Mouse (Mus musculus) cerebellum, adult 9-11 months (tissue): Measurements from ENCODE around the gene Pah.

Experiments used
- DNase-seq: peaks from one replicate; pipeline ENCODE4 v3.0.0; 2022

The Pah gene

DNA sequence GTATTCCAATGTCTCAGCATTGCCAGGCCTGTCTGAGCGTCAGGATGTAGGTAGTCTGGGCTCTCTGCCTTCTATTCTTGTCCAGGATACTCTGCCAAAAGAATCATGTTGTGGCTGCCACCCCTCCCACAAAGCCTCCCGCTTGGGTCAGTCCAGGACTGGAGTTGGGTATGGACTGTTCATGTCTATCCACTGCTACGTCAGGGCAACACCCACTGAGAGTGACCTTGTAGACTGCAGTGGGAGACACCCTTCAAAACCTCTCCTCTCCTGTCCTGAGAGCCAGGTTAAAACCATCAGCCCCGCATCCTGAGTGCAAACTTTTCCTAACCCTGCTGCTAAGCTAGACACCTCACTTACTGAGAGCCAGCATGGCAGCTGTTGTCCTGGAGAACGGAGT lies at the start of gene Pah:
Gene Pah, plus strand, starts transcription at position 150 of the 400 bp plus-strand sequence.
- no peak for DNase-seq

DNA sequence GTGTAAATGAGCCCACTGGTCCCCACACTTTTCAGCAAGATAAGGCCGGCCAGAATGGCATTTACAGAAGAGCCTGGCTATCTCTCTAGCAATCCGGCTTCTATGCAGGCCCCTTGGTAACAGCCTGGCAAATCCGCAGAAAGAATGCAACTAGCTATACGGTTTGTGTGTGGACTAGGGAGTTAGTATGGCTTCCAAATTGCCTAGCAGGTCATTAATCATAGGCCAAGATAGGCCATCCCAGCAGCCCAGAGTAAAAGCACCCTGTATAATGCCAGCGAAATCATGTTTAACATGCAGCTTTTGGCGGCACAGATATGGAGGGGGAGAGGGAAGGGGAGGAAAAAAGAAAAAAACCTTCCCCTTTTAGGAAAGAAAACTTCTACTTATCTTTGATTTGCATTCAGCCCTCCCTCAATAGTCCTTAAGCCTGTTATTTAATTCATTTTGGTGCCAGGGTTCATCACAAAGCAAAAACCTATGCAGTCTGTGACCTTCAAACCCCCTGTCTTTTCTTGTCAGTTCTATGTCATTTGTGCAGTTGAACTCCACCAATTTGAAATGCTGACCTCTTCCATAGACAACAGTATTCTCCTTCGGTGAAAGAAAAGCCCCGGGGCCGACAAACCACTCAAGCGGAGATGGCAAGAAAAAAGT lies 48.0 kb upstream of the Pah start:
- no peak for DNase-seq

- no peak for DNase-seq
Measured at GRCm38 (mm10) chr10:87474971-87475370, 46.6 kb upstream of the Pah start.

DNA sequence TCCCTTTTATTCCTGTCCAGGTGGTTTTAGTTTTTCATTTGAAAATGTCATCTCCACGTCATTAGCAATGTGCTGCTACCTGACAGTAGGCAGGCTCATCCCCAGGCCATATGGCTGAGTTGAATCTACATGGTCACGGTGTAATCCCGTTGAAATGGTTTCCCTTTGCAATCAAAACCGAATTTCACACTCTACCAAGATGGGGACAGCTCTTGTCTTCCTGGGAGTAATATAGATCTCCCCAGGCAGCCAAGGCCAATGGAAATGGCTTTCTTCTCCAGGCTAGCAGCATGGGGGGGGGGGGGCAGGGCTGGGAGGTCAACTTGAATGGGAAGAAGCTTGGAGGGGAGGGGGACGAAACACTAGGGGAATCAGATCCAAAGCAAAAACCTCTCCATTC lies 43.7 kb upstream of the Pah start:
- no peak for DNase-seq

DNA sequence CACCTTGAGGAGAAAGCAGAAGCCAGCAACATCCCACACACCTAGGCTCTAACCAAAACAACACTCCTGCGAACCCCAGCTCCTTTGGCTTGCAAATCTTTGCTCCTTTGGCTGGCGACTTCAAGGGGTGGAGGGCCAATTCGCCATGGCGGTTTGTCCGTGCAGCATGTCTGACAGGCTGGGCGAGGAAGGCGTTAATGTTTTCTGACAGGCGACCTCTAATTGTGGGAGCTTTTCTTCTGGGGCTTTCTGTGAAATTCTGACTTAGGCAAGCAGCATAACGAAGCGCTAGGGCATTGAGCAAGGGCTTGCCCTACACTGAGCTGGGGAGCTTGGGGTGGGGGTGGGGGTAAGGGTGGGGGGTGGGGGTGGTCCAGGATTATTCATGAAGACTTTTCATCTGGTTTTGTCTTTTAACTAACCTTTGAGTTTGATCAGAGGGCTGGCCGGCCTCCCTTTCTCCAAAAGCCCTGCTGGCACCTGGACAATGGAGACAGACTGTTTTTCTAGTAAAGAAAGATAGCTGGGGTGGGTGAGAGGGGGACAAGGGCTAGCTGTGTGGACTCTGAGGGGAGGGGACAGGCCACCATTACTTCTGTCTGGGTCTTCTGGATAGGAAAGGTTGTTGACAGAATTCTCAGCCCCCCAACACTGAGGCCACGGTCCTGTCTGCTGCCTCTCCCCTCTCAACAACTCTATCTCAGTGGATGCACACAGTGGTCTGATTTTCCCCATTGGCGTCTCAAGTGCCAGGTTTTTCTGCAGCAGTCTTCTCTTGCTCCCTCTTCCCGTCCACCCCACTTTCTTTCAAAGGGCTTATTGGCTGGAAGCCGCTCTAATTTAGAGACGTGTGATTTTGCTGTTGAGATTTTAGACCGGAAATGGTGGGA lies 36.5 kb upstream of the Pah start:
- no peak for DNase-seq

DNA sequence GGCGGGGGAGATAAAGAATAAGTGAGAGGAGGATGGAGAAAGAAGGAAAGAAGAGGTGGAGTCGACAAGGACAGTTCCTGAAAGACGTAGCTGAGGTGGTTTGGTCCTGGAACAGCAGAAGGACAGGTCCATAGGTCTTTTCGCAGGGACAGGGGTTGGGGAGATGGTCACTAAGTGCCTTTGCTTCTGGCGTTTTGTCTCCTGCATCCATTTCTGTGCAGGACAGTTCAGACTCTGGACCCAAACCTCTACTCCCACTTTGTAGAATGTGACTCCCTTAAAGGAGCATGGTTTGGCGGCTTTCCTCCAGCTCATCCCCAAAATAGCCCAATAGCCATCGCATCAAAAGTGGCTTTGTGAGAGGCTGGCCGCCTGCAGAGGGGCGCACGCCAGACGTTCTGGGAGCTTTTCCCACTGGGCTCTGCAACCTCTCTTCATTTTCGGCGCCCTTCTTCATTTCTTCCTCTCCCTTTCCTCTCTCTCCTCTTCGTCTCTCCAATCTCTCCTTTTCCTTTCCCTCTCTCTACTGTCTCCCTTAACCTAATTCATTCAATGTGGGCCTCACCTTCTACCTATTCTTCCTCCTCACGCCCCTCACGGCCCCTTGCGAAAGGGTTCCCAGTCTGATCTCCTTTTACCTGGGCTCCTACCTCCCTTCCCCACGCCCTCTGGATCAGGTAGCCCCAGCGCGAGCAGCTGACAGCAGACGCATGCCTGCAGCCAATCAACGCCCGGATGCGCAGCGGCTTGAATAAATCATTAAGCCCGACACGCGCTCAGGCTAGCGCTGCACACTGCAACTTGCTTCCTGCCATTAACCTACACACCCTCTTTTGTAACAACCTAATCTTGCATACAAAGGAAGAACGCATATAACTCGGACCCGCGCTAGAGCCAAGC lies 35.6 kb upstream of the Pah start:
- DNase-seq = peak; percentile 17

GRCm38 (mm10) chr10:87488429-87489145 lies 33.0 kb upstream of the Pah start:
- no peak for DNase-seq

GRCm38 (mm10) chr10:87489246-87490009 lies 32.2 kb upstream of the Pah start:
- DNase-seq = peak; percentile 11

DNA sequence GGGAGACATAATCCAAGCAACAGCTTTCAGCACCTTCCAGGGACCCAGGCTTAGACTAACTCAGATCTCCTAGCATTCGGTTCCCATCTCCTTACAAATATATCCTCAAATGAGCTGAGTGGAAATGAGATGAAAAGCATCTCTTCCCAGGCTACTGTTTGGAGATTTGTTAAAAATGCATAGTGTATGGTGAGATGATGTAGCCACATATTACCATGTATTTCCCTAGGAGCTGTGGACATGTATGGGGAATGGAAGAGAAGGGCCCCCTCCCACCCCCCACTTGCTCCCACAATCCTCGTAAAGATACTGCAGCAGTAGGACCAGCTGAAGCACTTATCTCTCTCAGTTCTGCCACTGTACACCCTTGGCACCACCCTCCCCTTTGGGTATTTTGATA lies 31.3 kb upstream of the Pah start:
- DNase-seq = no peak

GRCm38 (mm10) chr10:87491485-87492040 lies 30.0 kb upstream of the Pah start:
- DNase-seq = no peak

GRCm38 (mm10) chr10:87492332-87492660 lies 29.3 kb upstream of the Pah start:
- no peak for DNase-seq

DNA sequence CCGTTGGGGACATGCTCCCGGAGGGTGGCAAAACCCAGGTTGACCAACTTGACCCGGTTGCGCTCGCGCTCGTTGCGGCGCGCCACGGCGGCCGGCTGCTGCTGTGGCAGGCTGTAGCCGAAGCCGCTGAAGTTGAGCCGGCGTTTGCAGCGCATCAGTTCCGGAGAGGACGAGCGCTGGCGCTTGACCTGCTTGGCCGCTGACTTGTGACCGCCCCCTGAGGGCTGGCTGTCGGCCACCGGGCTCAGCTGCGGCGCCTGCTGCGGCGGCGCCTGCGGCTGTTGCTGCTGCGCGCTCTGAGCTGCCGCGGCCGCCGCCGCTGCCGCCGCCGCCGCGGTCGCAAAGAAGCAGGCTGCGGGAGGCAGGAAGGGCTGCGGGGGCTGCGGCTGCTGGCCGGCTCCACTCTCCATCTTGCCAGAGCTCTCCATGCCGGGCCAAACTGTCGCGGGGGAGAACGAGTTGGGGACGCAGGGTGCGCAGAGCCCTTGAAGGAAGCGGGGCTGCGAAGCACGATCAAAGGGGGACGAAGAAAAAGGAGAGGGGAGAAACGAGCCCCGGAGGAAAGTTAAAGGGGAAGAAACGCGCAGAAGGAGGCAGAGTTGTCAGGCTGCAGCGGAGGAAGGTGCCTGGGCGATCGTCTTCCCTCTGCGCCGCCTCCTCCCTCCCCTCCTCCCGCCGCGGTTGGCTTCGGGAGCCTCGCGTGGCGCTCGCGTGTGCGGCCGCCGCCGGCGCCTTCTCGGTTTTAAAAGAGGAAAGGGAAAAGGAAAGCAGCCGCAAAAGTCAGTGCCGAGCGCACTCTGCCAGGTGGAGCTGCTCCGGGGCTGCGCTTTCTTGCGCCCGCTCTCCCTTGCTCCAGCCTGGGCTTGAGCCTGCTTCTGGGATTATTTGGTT lies 28.7 kb upstream of the Pah start:
- DNase-seq = peak; percentile 31

- no peak for DNase-seq
Measured at GRCm38 (mm10) chr10:87493576-87493975, 28.0 kb upstream of the Pah start, which contains the start of gene Ascl1. Gene Ascl1, minus strand, starts transcription at chr10:87493660.

DNA sequence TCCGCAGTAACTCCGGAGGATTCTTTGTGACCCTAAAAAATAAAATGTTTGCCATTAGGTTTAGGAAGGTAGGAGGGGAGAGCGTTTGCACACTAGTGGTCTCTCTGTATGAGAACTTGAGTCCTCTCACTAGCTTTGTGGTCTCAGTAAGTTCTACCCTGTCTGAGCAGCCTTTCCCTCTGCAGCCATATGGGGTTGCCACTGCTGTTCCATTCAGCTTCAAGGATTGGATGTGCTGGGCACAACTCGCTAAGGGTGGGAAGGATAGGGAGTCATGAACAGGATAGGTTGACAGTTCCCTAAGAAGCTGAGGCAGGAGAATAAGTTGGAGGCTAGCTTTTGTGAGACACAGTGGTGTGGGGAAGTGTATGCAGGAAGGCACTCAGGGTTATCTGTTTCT lies 27.4 kb upstream of the Pah start:
- no peak for DNase-seq

GRCm38 (mm10) chr10:87494596-87494995 lies 27.0 kb upstream of the Pah start:
- DNase-seq = peak; percentile 18

GRCm38 (mm10) chr10:87497056-87497455 lies 24.5 kb upstream of the Pah start:
- no peak for DNase-seq

DNA sequence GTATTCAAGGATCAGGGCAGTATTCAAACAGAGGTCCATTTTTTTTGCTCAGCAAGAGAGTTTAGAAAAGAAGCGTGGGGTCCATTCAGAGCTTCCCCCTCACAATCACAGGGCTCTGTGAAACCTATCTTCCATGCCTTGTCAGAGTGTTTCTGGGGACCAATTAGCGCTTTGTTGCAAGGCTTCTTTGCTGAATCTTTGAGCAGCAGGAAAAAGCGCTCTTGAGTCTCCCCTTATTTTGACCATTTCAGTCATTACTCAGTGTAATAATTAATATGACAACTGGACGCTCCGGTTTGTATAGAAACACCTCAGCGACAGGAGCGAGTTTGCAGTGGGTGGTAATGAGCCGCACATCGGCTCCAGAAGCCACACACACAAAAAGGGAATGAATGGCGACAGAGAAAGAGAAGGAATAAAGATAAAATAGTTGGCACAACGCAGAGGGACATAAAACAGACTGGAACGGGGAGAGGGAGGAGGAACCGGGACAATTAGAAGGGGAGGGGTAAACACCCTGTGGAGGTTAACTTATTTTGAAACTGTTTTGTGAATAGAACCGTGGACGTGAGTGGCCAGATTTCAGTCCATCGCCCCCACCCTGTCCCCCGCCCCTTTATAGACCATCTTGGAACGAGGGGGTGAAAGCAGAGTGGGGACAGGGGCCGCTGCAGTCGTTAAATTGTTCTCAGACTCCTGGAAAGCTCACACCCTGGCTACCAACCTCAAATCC lies 20.5 kb upstream of the Pah start:
- no peak for DNase-seq

DNA sequence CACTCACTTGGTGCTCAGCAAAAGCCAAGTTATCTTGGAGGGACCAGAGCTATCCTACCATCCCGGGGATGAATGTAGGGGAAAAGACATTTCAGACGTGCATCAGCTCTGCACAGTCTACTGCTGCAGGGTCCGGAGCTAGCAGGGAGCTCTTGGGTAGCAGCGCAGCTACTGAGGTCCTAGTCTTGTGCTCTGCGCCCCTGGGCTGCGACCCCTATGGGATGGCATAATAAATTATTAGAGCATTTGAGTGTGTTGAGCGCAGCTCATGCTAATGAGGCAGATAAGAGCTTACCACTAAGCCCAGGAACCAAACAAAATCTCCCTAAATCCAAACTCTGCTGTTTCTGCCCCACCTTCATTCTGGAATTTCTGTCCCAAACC lies 19.9 kb upstream of the Pah start:
- no peak for DNase-seq

- no peak for DNase-seq
Measured at GRCm38 (mm10) chr10:87502283-87502682, 19.3 kb upstream of the Pah start.

DNA sequence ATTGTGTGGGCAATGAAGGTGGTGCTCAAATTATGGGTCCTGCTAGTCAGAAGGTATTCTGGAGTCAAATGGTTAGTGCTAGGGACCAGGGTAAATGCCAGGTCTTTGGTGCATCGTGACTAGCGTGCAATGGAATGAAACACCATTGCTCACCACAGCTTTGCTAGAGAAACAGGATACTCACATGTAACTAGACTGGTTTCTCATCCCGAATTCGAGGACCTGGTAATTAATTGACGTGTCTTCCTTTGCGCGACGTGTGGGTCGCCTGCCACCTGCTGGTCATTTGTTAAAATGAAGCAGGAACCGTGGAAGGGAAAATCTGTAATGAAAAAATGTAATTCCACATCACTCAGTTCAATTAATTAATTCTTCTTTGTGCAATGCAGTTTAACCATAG lies 17.6 kb upstream of the Pah start:
- DNase-seq = peak; percentile 8
